Mouse (Mus musculus): ENCODE measurements around the gene Eef1b2. TPM values are rescaled to one million over a fixed set of nuclear protein-coding genes. Genes with fewer than 3 reads are reported as not detected.

The Eef1b2 gene
- total RNA-seq (2012; rRNA removed): 1,668 and 1,913 TPM in 2 replicates

DNA sequence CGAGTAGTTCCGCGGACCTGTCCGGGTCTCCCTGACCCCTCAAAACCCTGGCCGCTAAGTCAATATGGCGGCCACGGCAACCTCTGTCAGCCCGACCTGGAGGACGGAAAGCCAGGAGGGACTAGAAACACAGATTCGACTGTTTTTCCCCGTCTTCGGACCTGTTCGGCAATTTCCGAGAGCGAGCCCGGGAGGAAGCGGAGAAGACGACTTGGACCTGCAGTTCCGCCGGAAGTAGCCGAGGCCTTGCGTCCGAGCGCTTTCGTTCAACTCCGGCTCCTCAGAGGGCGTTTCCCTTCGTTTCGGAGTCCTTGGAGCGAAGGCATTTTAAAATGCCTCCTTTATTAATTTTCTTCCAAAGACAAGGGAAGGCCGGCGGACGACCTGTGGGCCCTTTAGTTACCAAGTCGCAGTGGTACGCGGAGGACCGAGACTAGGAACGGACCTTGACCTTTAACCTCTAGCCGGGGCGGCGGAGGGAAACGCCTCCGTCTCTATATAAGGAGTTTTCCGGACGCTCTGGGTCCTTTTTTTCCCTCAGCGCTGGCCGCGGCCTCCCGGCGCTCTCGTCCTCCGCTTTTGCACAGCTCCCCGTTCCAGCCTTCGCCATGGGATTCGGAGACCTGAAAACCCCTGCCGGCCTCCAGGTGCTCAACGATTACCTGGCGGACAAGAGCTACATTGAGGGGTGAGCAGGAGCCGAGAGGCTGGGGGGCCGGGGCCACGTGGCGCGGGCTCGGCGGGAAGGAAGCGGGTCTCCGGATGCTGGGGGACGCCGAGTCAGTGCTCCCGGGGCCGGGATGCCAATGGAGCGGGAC, at the start of gene Eef1b2, which contains the start of gene Ndufs1:
Gene Eef1b2, plus strand, starts transcription at position 222 of the 818 bp plus-strand sequence.
Gene Ndufs1, minus strand, starts transcription at position 230 of the 818 bp plus-strand sequence.
- Histone ChIP-seq H3K36me3 (ENCODE audit: control insufficient read depth, insufficient read depth, low read length, poor library complexity, severe bottlenecking) (peaks cover 27% of the 10 kb centered on the region), H3K4me1 (ENCODE audit: control insufficient read depth in 2 of 2, insufficient read depth in 2 of 2, low read length in 2 of 2, poor library complexity in 1 of 2) (no peaks in the 10 kb centered on the region), H3K9me3 (ENCODE audit: control insufficient read depth, insufficient read depth, low read depth, low read length) (no peaks in the 10 kb centered on the region), H3K9ac (ENCODE audit: insufficient read depth, low read depth, low read length, poor library complexity, severe bottlenecking) (peak within 1 kb of the TSS; percentile 99), H3K27ac (ENCODE audit: insufficient read depth, low read depth, low read length, poor library complexity, severe bottlenecking) (peak within 1 kb of the TSS; percentile 85), H3K4me3 (ENCODE audit: insufficient read depth in 1 of 2, low read depth in 1 of 2, low read length in 2 of 2, poor library complexity in 1 of 2, severe bottlenecking in 1 of 2) (peak within 1 kb of the TSS; percentile 95 to 98)
- DNase-seq (ENCODE audit: low read depth, low spot score): peak; percentile 92
- in situ Hi-C loops (cut with MboI; ENCODE audit: low sequenced_read_pairs in 2 of 2, unreplicated experiment in 2 of 2): no loop called here
- TF ChIP-seq CHD2 (IDR thresholded peaks at IDR 0.05; ENCODE audit: low read depth, low read length) (peak; percentile 96), ZNF384 (IDR thresholded peaks at IDR 0.05; ENCODE audit: low read depth, low read length) (peak; percentile 70; the same call in 1 of the 2 replicates), HCFC1 (IDR thresholded peaks at IDR 0.05; ENCODE audit: borderline replicate concordance, insufficient read depth, low read length) (peak; percentile 91), ZC3H11A (IDR thresholded peaks at IDR 0.05; ENCODE audit: borderline replicate concordance, low read depth, low read length) (no peak), MAFK (IDR thresholded peaks at IDR 0.05; ENCODE audit: insufficient read depth, low read depth, low read length) (no peak)

DNA sequence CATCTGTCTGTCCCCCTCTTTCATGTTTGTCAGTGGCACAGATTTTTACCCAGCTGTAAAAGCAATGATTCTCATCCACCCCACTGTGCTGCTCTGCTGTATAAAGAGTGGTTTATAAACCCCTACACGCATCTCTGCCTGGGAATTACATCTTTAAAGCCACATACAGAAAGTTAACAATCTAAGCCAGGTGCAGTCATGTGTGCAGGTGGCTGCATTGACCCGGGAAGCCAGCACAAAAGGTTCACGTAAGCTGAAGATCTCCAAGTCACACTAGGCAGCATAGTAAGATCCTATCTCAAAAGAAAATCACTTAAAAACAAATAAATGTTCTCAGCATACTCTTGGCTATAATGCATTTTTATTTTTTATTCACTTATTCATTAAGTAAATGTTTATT, 47.4 kb upstream of the Eef1b2 start:
- Histone ChIP-seq H3K4me1 (ENCODE audit: control insufficient read depth in 2 of 2, insufficient read depth in 2 of 2, low read length in 2 of 2, poor library complexity in 1 of 2) (peaks cover 3 to 8% of the 10 kb centered on the region in 2 experiments; a peak in 3 of 4 replicates), H3K36me3 (ENCODE audit: control insufficient read depth, insufficient read depth, low read length, poor library complexity, severe bottlenecking) (peaks cover under 1% of the 10 kb centered on the region; the same call in 1 of the 2 replicates), H3K9ac (ENCODE audit: insufficient read depth, low read depth, low read length, poor library complexity, severe bottlenecking) (no peak overlapping the region), H3K9me3 (ENCODE audit: control insufficient read depth, insufficient read depth, low read depth, low read length) (no peaks in the 10 kb centered on the region), H3K4me3 (ENCODE audit: insufficient read depth in 1 of 2, low read depth in 1 of 2, low read length in 2 of 2, poor library complexity in 1 of 2, severe bottlenecking in 1 of 2) (peak overlapping the region in 1 of 2 experiments; percentile 34; a peak in 2 of 4 replicates), H3K27ac (ENCODE audit: insufficient read depth, low read depth, low read length, poor library complexity, severe bottlenecking) (no peak overlapping the region)
- TF ChIP-seq MAFK (IDR thresholded peaks at IDR 0.05; ENCODE audit: insufficient read depth, low read depth, low read length) (no peak), ZNF384 (IDR thresholded peaks at IDR 0.05; ENCODE audit: low read depth, low read length) (no peak), CHD2 (IDR thresholded peaks at IDR 0.05; ENCODE audit: low read depth, low read length) (no peak), ZC3H11A (IDR thresholded peaks at IDR 0.05; ENCODE audit: borderline replicate concordance, low read depth, low read length) (no peak), HCFC1 (IDR thresholded peaks at IDR 0.05; ENCODE audit: borderline replicate concordance, insufficient read depth, low read length) (no peak)
- DNase-seq (ENCODE audit: low read depth, low spot score): no peak
- in situ Hi-C loops (cut with MboI; ENCODE audit: low sequenced_read_pairs in 2 of 2, unreplicated experiment in 2 of 2): no loop called here

DNA sequence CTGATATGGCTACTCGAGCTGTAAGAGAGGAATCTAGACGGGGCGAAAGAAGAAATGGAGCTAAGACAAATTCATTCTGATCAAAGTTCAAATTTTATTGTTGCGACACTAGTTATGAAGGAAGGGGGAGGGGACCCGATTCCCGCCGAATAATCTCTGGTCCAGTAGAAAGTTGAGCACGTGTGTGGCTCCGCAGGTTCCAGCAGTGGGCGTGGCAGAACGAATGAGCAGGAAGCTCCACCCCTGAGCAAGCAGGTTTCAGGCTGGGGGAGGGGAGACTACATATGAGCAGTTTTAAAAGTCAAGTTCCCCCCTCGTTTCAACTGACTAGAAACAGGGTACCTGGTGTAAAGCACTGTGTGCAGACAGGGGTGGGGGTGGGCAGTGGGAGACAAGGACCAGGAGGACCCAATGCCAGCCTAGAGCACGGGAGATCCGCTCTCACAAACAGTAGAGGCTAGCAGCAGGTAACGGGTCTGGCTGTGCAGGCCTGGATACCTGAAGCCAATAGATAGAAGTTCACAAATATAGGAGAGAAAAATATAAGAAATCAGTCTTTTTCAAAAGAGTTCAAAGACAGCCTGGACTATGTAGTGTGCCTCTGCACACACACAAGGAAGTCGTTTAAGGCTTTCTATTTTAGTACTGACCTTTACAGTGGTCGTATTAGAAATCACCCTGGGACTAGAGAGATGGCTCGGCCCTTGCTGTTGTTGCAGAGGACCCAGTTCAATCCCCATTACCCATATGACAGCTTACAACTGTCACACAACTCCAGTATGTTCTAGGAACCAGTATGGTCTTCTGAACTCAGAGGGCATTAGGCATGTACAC, 46.6 kb upstream of the Eef1b2 start:
- TF ChIP-seq ZNF384 (IDR thresholded peaks at IDR 0.05; ENCODE audit: low read depth, low read length): no peak
- TF ChIP-seq CHD2 (IDR thresholded peaks at IDR 0.05; ENCODE audit: low read depth, low read length): no peak
- TF ChIP-seq HCFC1 (IDR thresholded peaks at IDR 0.05; ENCODE audit: borderline replicate concordance, insufficient read depth, low read length): no peak
- DNase-seq (ENCODE audit: low read depth, low spot score): no peak
- H3K4me3 ChIP-seq (ENCODE audit: insufficient read depth in 1 of 2, low read depth in 1 of 2, low read length in 2 of 2, poor library complexity in 1 of 2, severe bottlenecking in 1 of 2): peak overlapping the region; percentile 26 to 40; a peak in 3 of 4 replicates
- H3K9me3 ChIP-seq (ENCODE audit: control insufficient read depth, insufficient read depth, low read depth, low read length): no peaks in the 10 kb centered on the region
- H3K4me1 ChIP-seq (ENCODE audit: control insufficient read depth in 2 of 2, insufficient read depth in 2 of 2, low read length in 2 of 2, poor library complexity in 1 of 2): peaks cover 5 to 8% of the 10 kb centered on the region in 2 experiments
- in situ Hi-C loops (cut with MboI; ENCODE audit: low sequenced_read_pairs in 2 of 2, unreplicated experiment in 2 of 2): no loop called here
- peak overlapping the region; percentile 74 for H3K27ac ChIP-seq (ENCODE audit: insufficient read depth, low read depth, low read length, poor library complexity, severe bottlenecking)
- H3K9ac ChIP-seq (ENCODE audit: insufficient read depth, low read depth, low read length, poor library complexity, severe bottlenecking): peak overlapping the region; percentile 63
- H3K36me3 ChIP-seq (ENCODE audit: control insufficient read depth, insufficient read depth, low read length, poor library complexity, severe bottlenecking): no peaks in the 10 kb centered on the region

DNA sequence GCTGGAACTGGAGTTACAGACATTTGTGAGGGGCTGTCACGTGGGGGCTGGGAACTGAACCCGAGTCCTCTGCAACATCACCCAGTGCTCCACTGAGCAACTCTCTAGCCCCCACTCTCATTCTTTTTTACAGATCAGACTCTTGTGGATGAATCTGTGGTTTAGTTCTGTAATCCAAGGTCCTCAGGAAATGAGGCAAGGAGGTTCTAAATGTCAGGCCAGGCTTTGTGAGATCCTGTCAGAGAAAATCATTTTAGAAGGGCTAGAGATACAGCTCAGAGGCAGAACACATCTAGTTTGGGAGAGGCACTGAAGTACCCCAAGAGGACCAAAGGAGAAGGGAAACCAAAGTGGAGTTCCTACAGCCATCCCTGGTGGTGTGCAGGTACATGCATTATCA, 45.7 kb upstream of the Eef1b2 start:
- H3K4me3 ChIP-seq (ENCODE audit: insufficient read depth in 1 of 2, low read depth in 1 of 2, low read length in 2 of 2, poor library complexity in 1 of 2, severe bottlenecking in 1 of 2): no peak overlapping the region

More for the DNA sequence above, 45.7 kb upstream of the Eef1b2 start:
- Histone ChIP-seq H3K36me3 (ENCODE audit: control insufficient read depth, insufficient read depth, low read length, poor library complexity, severe bottlenecking) (no peaks in the 10 kb centered on the region), H3K9me3 (ENCODE audit: control insufficient read depth, insufficient read depth, low read depth, low read length) (no peaks in the 10 kb centered on the region), H3K27ac (ENCODE audit: insufficient read depth, low read depth, low read length, poor library complexity, severe bottlenecking) (no peak overlapping the region; the same call in 1 of the 2 replicates), H3K9ac (ENCODE audit: insufficient read depth, low read depth, low read length, poor library complexity, severe bottlenecking) (no peak overlapping the region), H3K4me1 (ENCODE audit: control insufficient read depth in 2 of 2, insufficient read depth in 2 of 2, low read length in 2 of 2, poor library complexity in 1 of 2) (peaks cover 7 to 8% of the 10 kb centered on the region in 2 experiments)
- TF ChIP-seq CHD2 (IDR thresholded peaks at IDR 0.05; ENCODE audit: low read depth, low read length) (no peak), ZNF384 (IDR thresholded peaks at IDR 0.05; ENCODE audit: low read depth, low read length) (no peak), MAFK (IDR thresholded peaks at IDR 0.05; ENCODE audit: insufficient read depth, low read depth, low read length) (no peak), ZC3H11A (IDR thresholded peaks at IDR 0.05; ENCODE audit: borderline replicate concordance, low read depth, low read length) (no peak), HCFC1 (IDR thresholded peaks at IDR 0.05; ENCODE audit: borderline replicate concordance, insufficient read depth, low read length) (no peak)
- in situ Hi-C loops (cut with MboI; ENCODE audit: low sequenced_read_pairs in 2 of 2, unreplicated experiment in 2 of 2): no loop called here
- no peak for DNase-seq (ENCODE audit: low read depth, low spot score)
